Mouse (Mus musculus) 3134 (cell line): Measurements from ENCODE around the gene Rhobtb1.

Source experiments
- DNase-seq: peaks from one replicate; pipeline ENCODE4 v3.0.0-alpha.2; 2011; ENCODE audit warnings: low spot score; ENCODE audit not compliant: insufficient read length; ENCODE audit errors: extremely low read depth

Rhobtb1 gene

GRCm38 (mm10) chr10:69313944-69314343 lies 162.7 kb downstream of the Rhobtb1 start:
- no peak for DNase-seq

DNA sequence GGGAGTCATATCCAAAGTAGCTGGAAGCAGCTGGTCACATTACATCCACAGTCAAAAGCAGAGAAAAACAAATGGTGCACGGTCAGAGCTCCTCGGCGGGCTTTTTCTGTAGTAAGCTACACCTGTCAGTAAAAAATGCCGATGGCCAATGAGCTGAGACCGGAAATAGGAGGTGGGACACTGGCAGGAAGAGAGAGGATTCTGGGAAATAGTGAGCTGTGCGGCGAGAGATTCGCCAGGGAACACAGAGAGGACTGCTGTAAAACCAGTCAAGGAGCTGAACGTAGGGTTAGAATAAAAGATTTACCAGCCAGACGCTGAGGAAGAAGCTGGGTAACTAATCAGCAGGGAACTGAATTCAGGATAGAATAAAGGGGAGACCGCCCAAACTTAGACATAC lies 167.3 kb downstream of the Rhobtb1 start:
- no peak for DNase-seq

DNA sequence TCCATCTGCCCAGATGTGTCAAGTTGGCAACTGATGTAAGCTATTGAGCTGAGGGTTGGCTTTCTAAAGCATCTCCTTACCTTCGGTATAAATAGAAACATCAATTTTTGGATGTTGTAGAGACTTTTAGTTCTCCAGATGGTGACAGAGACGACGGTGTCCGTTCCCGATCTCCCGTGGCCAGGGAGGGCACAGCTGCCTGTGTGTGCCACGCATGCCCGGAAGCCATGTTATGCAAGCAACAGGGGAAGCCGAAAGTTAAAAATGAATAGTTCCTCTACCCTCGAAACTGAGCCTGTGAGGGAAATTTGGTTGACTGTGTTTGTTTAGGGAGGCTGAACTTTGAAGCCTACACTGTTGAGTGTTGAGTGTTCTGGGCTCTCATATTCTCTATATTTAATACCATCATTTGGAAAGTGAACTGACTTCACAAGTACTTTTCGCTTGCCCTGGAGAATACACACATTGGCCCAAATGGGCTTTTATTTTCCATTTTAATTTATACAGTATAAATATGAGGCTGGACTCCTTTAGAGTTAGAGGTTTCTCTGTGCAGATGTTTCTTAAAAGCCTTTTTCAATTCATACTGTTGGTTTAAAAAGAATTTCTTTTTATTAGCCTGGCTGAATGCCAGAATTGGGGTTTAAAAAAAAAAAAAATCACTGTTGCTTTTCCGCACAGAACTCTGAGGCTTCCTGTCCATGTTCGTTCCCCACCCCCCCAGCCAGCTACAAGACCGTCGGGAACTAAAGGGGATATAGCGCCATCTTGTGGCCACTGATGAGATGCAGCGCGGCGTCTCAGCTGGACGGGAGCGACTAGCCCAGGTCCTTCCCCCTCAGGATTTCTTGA lies 169.7 kb downstream of the Rhobtb1 start:
- peak; percentile 66 for DNase-seq

- DNase-seq = no peak
Observed at GRCm38 (mm10) chr10:69321519-69322035, 170.3 kb downstream of the Rhobtb1 start.

- DNase-seq = no peak
Observed at GRCm38 (mm10) chr10:69323986-69324385, 172.8 kb downstream of the Rhobtb1 start.

DNA sequence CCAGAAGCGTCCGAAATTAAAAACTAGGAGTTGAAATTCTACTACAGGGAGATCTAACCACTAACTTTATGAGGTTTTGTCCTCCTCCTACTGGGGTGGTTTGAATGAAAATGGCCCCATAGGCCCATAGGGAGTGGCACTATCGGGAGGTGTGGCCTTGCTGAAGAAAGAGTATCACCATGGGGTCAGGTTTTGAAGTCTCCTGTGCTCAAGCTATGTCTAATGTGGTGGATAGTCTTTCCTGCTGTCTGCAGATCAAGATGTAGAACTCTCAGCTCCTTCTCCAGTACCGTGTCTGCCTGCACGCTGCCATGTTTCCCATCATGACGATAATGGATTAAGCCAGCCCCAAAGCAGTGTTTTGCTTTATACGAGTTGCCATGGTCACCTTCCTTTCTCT lies 173.6 kb downstream of the Rhobtb1 start:
- no peak for DNase-seq

DNA sequence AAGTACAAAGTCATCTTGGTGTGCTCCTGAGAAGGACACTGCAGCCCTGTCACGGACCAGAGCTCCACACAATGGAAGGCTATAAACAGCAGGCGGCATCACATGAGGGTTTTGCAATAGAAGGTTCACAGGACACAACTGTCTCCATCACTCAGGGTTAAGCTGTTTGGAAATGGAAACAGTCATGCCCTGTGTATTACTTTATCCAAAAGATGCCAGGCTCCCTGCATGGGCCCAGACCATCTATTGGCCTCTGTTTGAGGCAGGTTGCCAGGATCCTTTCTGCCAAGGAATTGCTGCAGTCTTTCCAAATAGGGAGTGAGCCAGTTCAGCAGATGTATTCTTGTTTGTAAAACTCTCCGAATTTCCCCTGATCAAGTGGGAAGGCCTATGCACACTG lies 175.2 kb downstream of the Rhobtb1 start:
- DNase-seq = no peak

GRCm38 (mm10) chr10:69327362-69327761 lies 176.1 kb downstream of the Rhobtb1 start:
- no peak for DNase-seq

- DNase-seq = no peak
Observed at GRCm38 (mm10) chr10:69328029-69328655, 176.9 kb downstream of the Rhobtb1 start.

GRCm38 (mm10) chr10:69328656-69329046 lies 177.4 kb downstream of the Rhobtb1 start:
- DNase-seq = no peak

GRCm38 (mm10) chr10:69331231-69331630 lies 180.0 kb downstream of the Rhobtb1 start:
- DNase-seq = no peak

- no peak for DNase-seq
Observed at GRCm38 (mm10) chr10:69333212-69333611, 182.0 kb downstream of the Rhobtb1 start.

DNA sequence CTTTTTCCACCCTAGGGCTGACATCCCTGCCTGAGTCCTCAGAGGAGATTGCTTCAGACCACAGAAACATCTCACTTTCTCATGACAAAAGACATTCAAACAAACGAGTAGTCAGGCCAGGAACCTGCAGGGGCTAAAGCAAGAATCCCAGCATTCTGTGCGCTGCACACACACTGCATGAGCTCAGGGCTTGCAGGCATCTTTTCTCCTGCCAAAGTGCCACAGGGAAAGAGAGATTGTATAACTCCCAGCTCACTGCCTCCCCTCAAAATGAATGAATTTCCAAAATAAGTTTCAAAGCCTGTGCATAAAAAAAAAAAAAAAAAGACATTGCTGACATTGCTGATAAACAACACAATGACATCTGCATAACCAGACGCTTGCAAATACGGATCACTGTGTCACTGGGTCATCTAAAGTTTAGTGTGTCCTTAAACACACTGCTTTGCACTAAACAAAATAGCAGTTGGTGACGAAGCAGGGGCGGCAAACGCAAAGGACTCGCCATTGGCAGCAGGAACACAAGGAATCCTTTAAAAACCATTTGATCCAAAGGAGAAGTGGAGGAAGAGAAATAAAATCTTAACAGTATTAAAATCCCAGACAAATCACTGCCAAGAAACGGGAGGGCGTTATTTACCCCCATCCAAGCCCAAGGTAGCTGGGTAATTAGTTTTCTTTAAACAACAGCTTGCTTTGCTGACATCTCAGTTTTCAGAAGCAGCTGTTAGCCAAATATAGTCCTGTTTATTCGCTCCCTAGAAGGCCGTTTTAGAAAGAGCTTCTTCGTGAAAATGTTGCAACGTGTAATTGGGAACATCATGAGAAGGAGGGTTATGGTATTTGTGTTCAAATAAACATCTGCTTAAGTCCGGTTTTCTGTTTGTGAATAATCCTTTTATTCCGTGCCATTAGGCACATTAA lies 183.3 kb downstream of the Rhobtb1 start:
- DNase-seq = no peak

GRCm38 (mm10) chr10:69335195-69335536 lies 183.9 kb downstream of the Rhobtb1 start:
- no peak for DNase-seq

DNA sequence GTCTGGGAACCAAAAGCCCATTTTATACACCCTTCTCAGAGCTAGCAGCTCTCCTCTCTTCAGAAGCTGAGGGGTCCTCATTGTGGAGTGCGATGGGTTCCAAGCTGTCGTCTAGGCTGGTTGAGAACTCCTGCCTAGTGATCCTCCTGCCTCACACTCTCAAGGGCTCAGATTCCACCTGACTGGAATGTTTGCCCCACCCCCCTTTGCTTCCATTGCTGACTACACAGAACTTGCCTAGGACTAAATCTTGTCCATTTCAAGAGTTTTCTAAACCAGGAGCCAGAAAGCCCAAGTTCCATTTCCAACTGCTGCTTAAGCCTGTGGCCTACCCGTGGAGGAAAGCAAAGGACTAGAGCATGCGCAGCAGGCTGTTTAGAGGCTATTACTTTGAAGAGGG lies 184.4 kb downstream of the Rhobtb1 start:
- DNase-seq = no peak

DNA sequence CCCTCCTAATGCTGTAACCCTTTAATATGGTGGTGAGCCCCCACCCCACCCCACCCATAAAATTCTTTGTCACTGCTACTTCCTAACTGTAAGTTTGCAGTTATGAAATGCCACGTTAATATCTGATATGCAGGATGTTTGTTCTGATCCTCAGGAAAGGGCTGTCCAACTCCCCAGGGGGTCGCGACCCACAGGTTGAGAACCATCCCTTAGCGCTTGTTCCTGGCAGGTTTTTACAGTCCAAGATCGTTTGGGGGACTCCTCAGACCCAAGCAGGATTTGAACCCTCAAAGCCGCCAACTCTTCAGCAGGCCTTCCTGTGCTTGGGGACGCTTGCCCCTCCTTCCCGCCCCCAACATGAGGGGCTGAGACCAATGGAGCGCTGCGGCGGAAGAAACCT lies 185.0 kb downstream of the Rhobtb1 start:
- no peak for DNase-seq

- DNase-seq = no peak
Observed at GRCm38 (mm10) chr10:69340001-69340400, 188.8 kb downstream of the Rhobtb1 start.
